Mouse (Mus musculus): ENCODE data around the gene B3gnt9.

- no peak for TF ChIP-seq CTCF (IDR thresholded peaks at IDR 0.05; ENCODE audit: low read depth)
- no peak for TF ChIP-seq EP300 (IDR thresholded peaks at IDR 0.05; ENCODE audit: low read depth)
These were observed 19.7 kb downstream of the B3gnt9 start for GRCm38 (mm10) chr8:105235206-105235605.
